Mouse (Mus musculus) CD4-positive helper T cell, adult 2 months (primary cell): ENCODE data around the gene Gm28553.
"Not testable (repeated sequence)": the region's sequence is repeated elsewhere in the genome, so short reads cannot be mapped to it uniquely, and the experiment has no call there.

Experiments
- DNase-seq: peaks from one replicate; pipeline ENCODE4 v3.0.0-alpha.2; 2012; ENCODE audit warnings: low read depth, missing footprints, low spot score

The Gm28553 gene

GRCm38 (mm10) chrY:48856197-48856596 is at the start of gene Gm28553:
Gm28553 (plus strand) TSS chrY:48856497.
- not testable (repeated sequence) for DNase-seq
